Mouse (Mus musculus): ENCODE measurements around the gene Il5.

Gene Il5

GRCm38 (mm10) chr11:53720715-53721114, at the start of gene Il5:
TSS of gene Il5 (plus strand) at chr11:53720794.
- DNase-seq (ENCODE audit: low read depth), result no peak

- no peak for DNase-seq (ENCODE audit: low read depth)
Measured at GRCm38 (mm10) chr11:53671414-53671813, 49.2 kb upstream of the Il5 start.

GRCm38 (mm10) chr11:53680141-53680540, 40.5 kb upstream of the Il5 start:
- no peak for DNase-seq (ENCODE audit: low read depth)

GRCm38 (mm10) chr11:53681686-53682085, 38.9 kb upstream of the Il5 start:
- DNase-seq (ENCODE audit: low read depth), result no peak

- DNase-seq (ENCODE audit: low read depth), result no peak
Measured at GRCm38 (mm10) chr11:53682170-53682569, 38.4 kb upstream of the Il5 start.

- DNase-seq (ENCODE audit: low read depth), result no peak
Measured at GRCm38 (mm10) chr11:53682994-53683530, 37.5 kb upstream of the Il5 start.

GRCm38 (mm10) chr11:53691979-53692378, 28.6 kb upstream of the Il5 start:
- no peak for DNase-seq (ENCODE audit: low read depth)

- no peak for DNase-seq (ENCODE audit: low read depth)
Measured at GRCm38 (mm10) chr11:53698521-53698920, 22.1 kb upstream of the Il5 start.

GRCm38 (mm10) chr11:53699351-53699750, 21.2 kb upstream of the Il5 start:
- DNase-seq (ENCODE audit: low read depth), result no peak

- DNase-seq (ENCODE audit: low read depth), result no peak
Measured at GRCm38 (mm10) chr11:53706236-53706933, 14.2 kb upstream of the Il5 start.

GRCm38 (mm10) chr11:53706934-53707717, 13.5 kb upstream of the Il5 start, which contains the start of gene Rad50:
TSS of gene Rad50 (minus strand) at chr11:53707319.
- DNase-seq (ENCODE audit: low read depth), result peak; percentile 91

GRCm38 (mm10) chr11:53707718-53708009, 12.9 kb upstream of the Il5 start:
- no peak for DNase-seq (ENCODE audit: low read depth)

GRCm38 (mm10) chr11:53719701-53720100, 893 bp upstream of the Il5 start:
- no peak for DNase-seq (ENCODE audit: low read depth)

- DNase-seq (ENCODE audit: low read depth), result no peak
Measured at GRCm38 (mm10) chr11:53731457-53731856, 10.9 kb downstream of the Il5 start.

GRCm38 (mm10) chr11:53732244-53732643, 11.7 kb downstream of the Il5 start:
- DNase-seq (ENCODE audit: low read depth), result no peak

GRCm38 (mm10) chr11:53733824-53734223, 13.2 kb downstream of the Il5 start:
- DNase-seq (ENCODE audit: low read depth), result peak; percentile 49

- DNase-seq (ENCODE audit: low read depth), result no peak
Measured at GRCm38 (mm10) chr11:53734431-53734830, 13.8 kb downstream of the Il5 start.

GRCm38 (mm10) chr11:53734970-53735681, 14.5 kb downstream of the Il5 start:
- DNase-seq (ENCODE audit: low read depth), result no peak

GRCm38 (mm10) chr11:53735682-53736245, 15.2 kb downstream of the Il5 start:
- DNase-seq (ENCODE audit: low read depth), result peak; percentile 92

GRCm38 (mm10) chr11:53736771-53737572, 16.4 kb downstream of the Il5 start:
- peak; percentile 92 for DNase-seq (ENCODE audit: low read depth)

GRCm38 (mm10) chr11:53737573-53737946, 17.0 kb downstream of the Il5 start:
- peak; percentile 81 for DNase-seq (ENCODE audit: low read depth)
